ENCODE assay signal across 22 mouse cellular contexts in genomic region chr4:135404916-135405315, GRCm38 (mm10). TPM values are rescaled to one million over a fixed set of nuclear protein-coding genes. Genes with fewer than 3 reads are reported as not detected.
DNase-seq lines count a peak whose midpoint lies in the region; ATAC-seq lines count a peak whose summit lies in the region.
"Had no signal": no experiment of that assay in that cellular context is flagged by ENCODE, and none has a peak within 500 bp of the region (broad histone marks: within the 10 kb centered on the region; RNA-seq: fewer than 3 reads in every experiment).

No protein-coding gene starts in this region.

- no peaks in the 10 kb centered on the region for H3K27me3 ChIP-seq in heart, embryonic 12.5 days (replicated peaks)
- H3K27me3 ChIP-seq in liver, embryonic 13.5 days = peaks cover 10% of the 10 kb centered on the region
- H3K27me3 ChIP-seq in stomach, embryonic 16.5 days (ENCODE audit: control insufficient read depth, insufficient read depth, low read length) = no peaks in the 10 kb centered on the region
- 0 out of 2 replicates have a peak, but pooled peaks cover 11% of the 10 kb centered on the region for H3K27me3 ChIP-seq in forebrain, embryonic 10.5 days (ENCODE audit: poor library complexity, severe bottlenecking)
- H3K27me3 ChIP-seq in midbrain, embryonic 16.5 days (ENCODE audit: control insufficient read depth, insufficient read depth, low read depth, low read length) = no peaks in the 10 kb centered on the region
- H3K27me3 ChIP-seq: embryonic facial prominence, embryonic 13.5 days; kidney, embryonic 15.5 days; lung, embryonic 15.5 days had no signal

- H3K4me1 ChIP-seq in heart, embryonic 12.5 days (replicated peaks) = no peaks in the 10 kb centered on the region; the same call in 1 of the 2 replicates
- peaks cover 39% of the 10 kb centered on the region for H3K4me1 ChIP-seq in liver, embryonic 13.5 days (replicated peaks)
- H3K4me1 ChIP-seq in stomach, embryonic 16.5 days (ENCODE audit: control insufficient read depth, insufficient read depth, low read length) = 0 out of 2 replicates have a peak, but pooled peaks cover 2% of the 10 kb centered on the region
- H3K4me1 ChIP-seq in forebrain, embryonic 10.5 days = peaks cover 6% of the 10 kb centered on the region
- H3K4me1 ChIP-seq in midbrain, embryonic 16.5 days (ENCODE audit: control insufficient read depth, insufficient read depth, low read length) = no peaks in the 10 kb centered on the region
- H3K4me1 ChIP-seq: embryonic facial prominence, embryonic 13.5 days; heart, embryonic 15.5 days; hindbrain, embryonic 10.5 days; limb, embryonic 12.5 days; lung, embryonic 15.5 days; midbrain, embryonic 12.5 days; neural tube, embryonic 13.5 days had no signal

- H3K4me2 ChIP-seq in heart, embryonic 12.5 days = no peak overlapping the region
- H3K4me2 ChIP-seq in liver, embryonic 13.5 days = peak overlapping the region; percentile 49
- no peak overlapping the region for H3K4me2 ChIP-seq in stomach, embryonic 16.5 days (ENCODE audit: low read depth, low read length)
- H3K4me2 ChIP-seq in midbrain, embryonic 16.5 days (ENCODE audit: low read length) = no peak overlapping the region
- H3K4me2 ChIP-seq: embryonic facial prominence, embryonic 13.5 days; heart, embryonic 15.5 days; kidney, embryonic 15.5 days; limb, embryonic 12.5 days; lung, embryonic 15.5 days; midbrain, embryonic 12.5 days; neural tube, embryonic 13.5 days had no signal

- peak; percentile 33; the same call in 1 of the 2 replicates for ATAC-seq in heart, embryonic 12.5 days (ENCODE audit: insufficient number of reproducible peaks, low FRiP score)
- peak; percentile 92 for ATAC-seq in erythroblast, adult 5-6 weeks (replicated peaks; ENCODE audit: low FRiP score, poor library complexity, severe bottlenecking)
- ATAC-seq in liver, embryonic 13.5 days (ENCODE audit: low read depth) = peak; percentile 98
- 0 out of 2 replicates have a peak, but pooled peaks have one; percentile 53 for ATAC-seq in stomach, embryonic 16.5 days (ENCODE audit: insufficient read depth, low FRiP score)
- no peak for ATAC-seq in midbrain, embryonic 16.5 days

- no peaks in the 10 kb centered on the region for H3K9me3 ChIP-seq in heart, embryonic 12.5 days (replicated peaks)
- H3K9me3 ChIP-seq in liver, embryonic 13.5 days (replicated peaks) = no peaks in the 10 kb centered on the region
- no peaks in the 10 kb centered on the region for H3K9me3 ChIP-seq in stomach, embryonic 16.5 days (replicated peaks; ENCODE audit: control insufficient read depth, low read length)
- no peaks in the 10 kb centered on the region; the same call in 1 of the 2 replicates for H3K9me3 ChIP-seq in forebrain, embryonic 10.5 days
- H3K9me3 ChIP-seq in midbrain, embryonic 16.5 days (replicated peaks; ENCODE audit: control insufficient read depth, low read length, poor library complexity, severe bottlenecking) = no peaks in the 10 kb centered on the region
- H3K9me3 ChIP-seq: embryonic facial prominence, embryonic 13.5 days; heart, embryonic 15.5 days; hindbrain, embryonic 10.5 days; kidney, embryonic 15.5 days; lung, embryonic 15.5 days; midbrain, embryonic 12.5 days had no signal

- no peak for DNase-seq in heart, adult 8-10 months (ENCODE audit: low spot score)
- DNase-seq in liver, embryonic 13.5 days = peak; percentile 33
- no peak for DNase-seq in forebrain, embryonic 10.5 days (ENCODE audit: extremely low spot score, low spot score)
- no peak for DNase-seq in thymus, postnatal 25 days
- DNase-seq: cerebellum, adult 11 months; cerebellum, postnatal 10 days; gastrocnemius, adult 2 months; lung, postnatal 4 days; thymus, adult 18-20 months had no signal

- WGBS in heart, embryonic 12.5 days = 80% methylated on average over 2 of the region's 2 CpGs
- WGBS in liver, embryonic 13.5 days (ENCODE audit: insufficient replicate concordance) = 49% methylated on average over 2 of the region's 2 CpGs
- 81% methylated on average over 2 of the region's 2 CpGs for WGBS in stomach, embryonic 16.5 days
- 87% methylated on average over 2 of the region's 2 CpGs for WGBS in forebrain, embryonic 10.5 days
- WGBS in midbrain, embryonic 16.5 days = 94% methylated on average over 2 of the region's 2 CpGs

- H3K36me3 ChIP-seq in heart, embryonic 12.5 days = no peaks in the 10 kb centered on the region; the same call in 1 of the 2 replicates
- H3K36me3 ChIP-seq in liver, embryonic 13.5 days = no peaks in the 10 kb centered on the region
- H3K36me3 ChIP-seq in stomach, embryonic 16.5 days (ENCODE audit: control insufficient read depth, insufficient read depth, low read length) = no peaks in the 10 kb centered on the region
- H3K36me3 ChIP-seq in forebrain, embryonic 10.5 days (replicated peaks) = no peaks in the 10 kb centered on the region
- no peaks in the 10 kb centered on the region for H3K36me3 ChIP-seq in midbrain, embryonic 16.5 days (ENCODE audit: control insufficient read depth, insufficient read depth, low read length)
- H3K36me3 ChIP-seq: embryonic facial prominence, embryonic 13.5 days; heart, embryonic 15.5 days; hindbrain, embryonic 10.5 days; kidney, embryonic 15.5 days; limb, embryonic 12.5 days; lung, embryonic 15.5 days; midbrain, embryonic 12.5 days; neural tube, embryonic 13.5 days had no signal

- no peak overlapping the region for H3K27ac ChIP-seq in heart, embryonic 12.5 days (ENCODE audit: poor library complexity, severe bottlenecking)
- peak overlapping the region; percentile 51; the same call in 1 of the 2 replicates for H3K27ac ChIP-seq in liver, embryonic 13.5 days
- no peak overlapping the region for H3K27ac ChIP-seq in stomach, embryonic 16.5 days (ENCODE audit: low read length)
- H3K27ac ChIP-seq in forebrain, embryonic 10.5 days = no peak overlapping the region
- no peak overlapping the region for H3K27ac ChIP-seq in midbrain, embryonic 16.5 days (ENCODE audit: low read length)
- H3K27ac ChIP-seq: embryonic facial prominence, embryonic 13.5 days; gastrocnemius, adult 2 months; heart, embryonic 15.5 days; hindbrain, embryonic 10.5 days; kidney, embryonic 15.5 days; limb, embryonic 12.5 days; lung, embryonic 15.5 days; midbrain, embryonic 12.5 days; neural tube, embryonic 13.5 days had no signal

- H3K4me3 ChIP-seq in heart, embryonic 12.5 days = no peak overlapping the region
- H3K4me3 ChIP-seq in liver, embryonic 13.5 days (replicated peaks) = no peak overlapping the region
- no peak overlapping the region for H3K4me3 ChIP-seq in stomach, embryonic 16.5 days (replicated peaks; ENCODE audit: low read length)
- H3K4me3 ChIP-seq in forebrain, embryonic 10.5 days = no peak overlapping the region
- no peak overlapping the region for H3K4me3 ChIP-seq in midbrain, embryonic 16.5 days (ENCODE audit: low read depth, low read length)
- H3K4me3 ChIP-seq: embryonic facial prominence, embryonic 13.5 days; gastrocnemius, adult 2 months; heart, embryonic 15.5 days; hindbrain, embryonic 10.5 days; kidney, embryonic 15.5 days; limb, embryonic 12.5 days; lung, embryonic 15.5 days; midbrain, embryonic 12.5 days; neural tube, embryonic 13.5 days had no signal

- no peak overlapping the region for H3K9ac ChIP-seq in heart, embryonic 12.5 days
- no peak overlapping the region for H3K9ac ChIP-seq in liver, embryonic 13.5 days
- H3K9ac ChIP-seq in stomach, embryonic 16.5 days (ENCODE audit: low read length) = no peak overlapping the region
- no peak overlapping the region for H3K9ac ChIP-seq in midbrain, embryonic 16.5 days (ENCODE audit: low read depth, low read length)
- H3K9ac ChIP-seq: embryonic facial prominence, embryonic 13.5 days; heart, embryonic 15.5 days; kidney, embryonic 15.5 days; limb, embryonic 12.5 days; lung, embryonic 15.5 days; midbrain, embryonic 12.5 days; neural tube, embryonic 13.5 days had no signal

RNA-seq across cellular contexts. Expression of gene Ncmap, which starts 6.9 kb away (rescaled TPM):
- polyA plus RNA-seq in heart, embryonic 12.5 days (2016; fragmentation: Nextera tagmentation; extraction: Ambion mirVana) = 0.37 and 0.63 TPM in 2 replicates
- not detected for total RNA-seq in heart, adult 8-10 months (2022)
- total RNA-seq in erythroblast, adult 5-6 weeks (2015; ENCODE audit: low replicate concordance) = not detected in 2 replicates
- total RNA-seq in erythroblast, adult 5-6 weeks (2017; ENCODE audit: low replicate concordance) = not detected in 2 replicates
- 0.16 and 0.22 TPM in 2 replicates for polyA plus RNA-seq in liver, embryonic 13.5 days (2015; fragmentation: Nextera tagmentation; extraction: Ambion mirVana)
- polyA plus RNA-seq in stomach, embryonic 16.5 days (2015; fragmentation: Nextera tagmentation; extraction: Ambion mirVana) = 27.4 and 36.0 TPM in 2 replicates
- polyA plus RNA-seq in forebrain, embryonic 10.5 days (2016; fragmentation: Nextera tagmentation; extraction: Ambion mirVana) = 0.40 and 0.52 TPM in 2 replicates
- polyA plus RNA-seq in midbrain, embryonic 16.5 days (2015; fragmentation: Nextera tagmentation; extraction: Ambion mirVana) = 0.71 and 0.83 TPM in 2 replicates
- total RNA-seq: granulocyte monocyte progenitor cell, adult 5-6 weeks had no signal

RNA-seq across cellular contexts. Expression of gene Rcan3, which starts 28.7 kb away (rescaled TPM):
- polyA plus RNA-seq in heart, embryonic 12.5 days (2016; fragmentation: Nextera tagmentation; extraction: Ambion mirVana) = 10.3 and 10.4 TPM in 2 replicates
- 10 to 100 TPM in 1 of 4 experiments, 1 to 10 TPM in 3; 9.4 to 12.9 (median 9.6) TPM for total RNA-seq in heart, adult 8-10 months (2022)
- total RNA-seq in erythroblast, adult 5-6 weeks (2015; ENCODE audit: low replicate concordance) = 1.5 and 5.0 TPM in 2 replicates
- 4.1 and 5.7 TPM in 2 replicates for total RNA-seq in erythroblast, adult 5-6 weeks (2017; ENCODE audit: low replicate concordance)
- polyA plus RNA-seq in liver, embryonic 13.5 days (2015; fragmentation: Nextera tagmentation; extraction: Ambion mirVana) = 4.2 and 4.7 TPM in 2 replicates
- 15.0 and 18.0 TPM in 2 replicates for polyA plus RNA-seq in stomach, embryonic 16.5 days (2015; fragmentation: Nextera tagmentation; extraction: Ambion mirVana)
- 10.4 and 10.7 TPM in 2 replicates for polyA plus RNA-seq in forebrain, embryonic 10.5 days (2016; fragmentation: Nextera tagmentation; extraction: Ambion mirVana)
- polyA plus RNA-seq in midbrain, embryonic 16.5 days (2015; fragmentation: Nextera tagmentation; extraction: Ambion mirVana) = 58.3 and 59.1 TPM in 2 replicates

RNA-seq across cellular contexts. Expression of gene Srrm1, which starts 51.8 kb away (rescaled TPM):
- 170 and 178 TPM in 2 replicates for polyA plus RNA-seq in heart, embryonic 12.5 days (2016; fragmentation: Nextera tagmentation; extraction: Ambion mirVana)
- total RNA-seq in heart, adult 8-10 months (2022) = 10 to 100 TPM; 47.4 to 70.9 (median 55.8) TPM
- total RNA-seq in erythroblast, adult 5-6 weeks (2015; ENCODE audit: low replicate concordance) = 63.4 and 116 TPM in 2 replicates
- 91.7 and 120 TPM in 2 replicates for total RNA-seq in erythroblast, adult 5-6 weeks (2017; ENCODE audit: low replicate concordance)
- 159 and 203 TPM in 2 replicates for polyA plus RNA-seq in liver, embryonic 13.5 days (2015; fragmentation: Nextera tagmentation; extraction: Ambion mirVana)
- polyA plus RNA-seq in stomach, embryonic 16.5 days (2015; fragmentation: Nextera tagmentation; extraction: Ambion mirVana) = 176 and 188 TPM in 2 replicates
- polyA plus RNA-seq in forebrain, embryonic 10.5 days (2016; fragmentation: Nextera tagmentation; extraction: Ambion mirVana) = 235 and 240 TPM in 2 replicates
- polyA plus RNA-seq in midbrain, embryonic 16.5 days (2015; fragmentation: Nextera tagmentation; extraction: Ambion mirVana) = 172 and 196 TPM in 2 replicates

Comparison
In these comparisons a context has a peak if more than half of its experiments do, and no peak if none do; other contexts are left out.
1. RNA of gene Ncmap, which starts 6.9 kb away (polyA plus RNA-seq): 27.4 to 36.0 TPM in stomach, embryonic 16.5 days; 0.71 to 0.83 TPM in midbrain, embryonic 16.5 days, 0.40 to 0.52 TPM in forebrain, embryonic 10.5 days, 0.37 to 0.63 TPM in heart, embryonic 12.5 days and 0.16 to 0.22 TPM in liver, embryonic 13.5 days; every median in the first group is over 10 times any median in the second.